Mouse (Mus musculus) splenic B cell, adult 2 months (primary cell): ENCODE data around the gene Map9.
A peak's percentile ranks its signal among the peaks of the same experiment; 100 is the strongest.
"Not testable (repeated sequence)": the region's sequence is repeated elsewhere in the genome, so short reads cannot be mapped to it uniquely, and the experiment has no call there.

Source experiments
- DNase-seq: peaks from one replicate; pipeline ENCODE4 v3.0.0-alpha.2; 2011; ENCODE audit warnings: low read depth, low spot score
- H3K27me3 ChIP-seq: 2 replicates; pipeline ENCODE4 v1.6.1; 2012; ENCODE audit warnings: mild to moderate bottlenecking, low read length, moderate library complexity, mixed read lengths; ENCODE audit not compliant: control insufficient read depth, poor library complexity, insufficient read depth, severe bottlenecking
- H3K36me3 ChIP-seq: 2 replicates; pipeline ENCODE4 v1.6.1; 2012; ENCODE audit warnings: mild to moderate bottlenecking, low read length, moderate library complexity, mixed read lengths; ENCODE audit not compliant: control insufficient read depth, poor library complexity, insufficient read depth, severe bottlenecking

Map9 gene

GRCm38 (mm10) chr3:82357797-82358524 lies at the start of gene Map9:
Gene Map9 (plus strand): TSS chr3:82358044.
- no peaks in the 10 kb centered on the region for H3K27me3 ChIP-seq
- no peaks in the 10 kb centered on the region for H3K36me3 ChIP-seq
- DNase-seq = peak; percentile 99

- H3K36me3 ChIP-seq = no peaks in the 10 kb centered on the region
- H3K27me3 ChIP-seq = no peaks in the 10 kb centered on the region
- no peak for DNase-seq
Observed at GRCm38 (mm10) chr3:82315728-82316127, 42.1 kb upstream of the Map9 start.

GRCm38 (mm10) chr3:82326736-82327135 lies 31.1 kb upstream of the Map9 start:
- H3K36me3 ChIP-seq, DNase-seq, H3K27me3 ChIP-seq: not testable (repeated sequence)

- Histone ChIP-seq H3K27me3 (no peaks in the 10 kb centered on the region; the same call in 1 of the 2 replicates), H3K36me3 (no peaks in the 10 kb centered on the region)
- no peak for DNase-seq
Observed at GRCm38 (mm10) chr3:82332067-82332466, 25.8 kb upstream of the Map9 start.

GRCm38 (mm10) chr3:82332536-82332935 lies 25.3 kb upstream of the Map9 start:
- DNase-seq = no peak
- Histone ChIP-seq H3K36me3 (no peaks in the 10 kb centered on the region), H3K27me3 (no peaks in the 10 kb centered on the region; the same call in 1 of the 2 replicates)

GRCm38 (mm10) chr3:82333128-82333969 lies 24.5 kb upstream of the Map9 start:
- peak; percentile 63 for DNase-seq
- H3K36me3 ChIP-seq = no peaks in the 10 kb centered on the region
- H3K27me3 ChIP-seq = no peaks in the 10 kb centered on the region

GRCm38 (mm10) chr3:82340111-82340510 lies 17.7 kb upstream of the Map9 start:
- H3K27me3 ChIP-seq = no peaks in the 10 kb centered on the region
- no peaks in the 10 kb centered on the region for H3K36me3 ChIP-seq
- DNase-seq = peak; percentile 10

GRCm38 (mm10) chr3:82348277-82348860 lies 9.5 kb upstream of the Map9 start:
- H3K36me3 ChIP-seq = no peaks in the 10 kb centered on the region
- DNase-seq = no peak

GRCm38 (mm10) chr3:82350321-82350720 lies 7.5 kb upstream of the Map9 start:
- no peak for DNase-seq
- H3K36me3 ChIP-seq = no peaks in the 10 kb centered on the region
- no peaks in the 10 kb centered on the region; the same call in 1 of the 2 replicates for H3K27me3 ChIP-seq

More at GRCm38 (mm10) chr3:82348277-82348860, 9.5 kb upstream of the Map9 start:
- H3K27me3 ChIP-seq = no peaks in the 10 kb centered on the region; the same call in 1 of the 2 replicates

- Histone ChIP-seq H3K36me3 (no peaks in the 10 kb centered on the region), H3K27me3 (no peaks in the 10 kb centered on the region)
- DNase-seq = no peak
Observed at GRCm38 (mm10) chr3:82357340-82357739, 504 bp upstream of the Map9 start.

- no peaks in the 10 kb centered on the region for H3K36me3 ChIP-seq
- H3K27me3 ChIP-seq = no peaks in the 10 kb centered on the region
- DNase-seq = no peak
Observed at GRCm38 (mm10) chr3:82359036-82359435, 1.2 kb downstream of the Map9 start.

- no peaks in the 10 kb centered on the region for H3K27me3 ChIP-seq
- H3K36me3 ChIP-seq = no peaks in the 10 kb centered on the region
- DNase-seq = peak; percentile 50
Observed at GRCm38 (mm10) chr3:82362452-82362851, 4.6 kb downstream of the Map9 start.

GRCm38 (mm10) chr3:82364505-82364904 lies 6.7 kb downstream of the Map9 start:
- DNase-seq = no peak
- no peaks in the 10 kb centered on the region for H3K27me3 ChIP-seq

GRCm38 (mm10) chr3:82364988-82365387 lies 7.1 kb downstream of the Map9 start:
- no peaks in the 10 kb centered on the region for H3K36me3 ChIP-seq
- H3K27me3 ChIP-seq = no peaks in the 10 kb centered on the region
- DNase-seq = peak; percentile 53

More at GRCm38 (mm10) chr3:82364505-82364904, 6.7 kb downstream of the Map9 start:
- no peaks in the 10 kb centered on the region for H3K36me3 ChIP-seq
